In genomic region chrX:100625146-100625545, GRCm38 (mm10) we compare ENCODE assay signal across 8 mouse cellular contexts. TPM values are rescaled to one million over a fixed set of nuclear protein-coding genes. Genes with fewer than 3 reads are reported as not detected.
DNase-seq lines count a peak whose midpoint lies in the region; ATAC-seq and TF ChIP-seq lines count a peak whose summit lies in the region.

No protein-coding gene starts in this region.

- H3K9me3 ChIP-seq in heart, embryonic 11.5 days (replicated peaks; ENCODE audit: control insufficient read depth, low read length), result no peaks in the 10 kb centered on the region
- H3K9me3 ChIP-seq in ES-E14 (ENCODE audit: control insufficient read depth, insufficient read depth, low read depth, low read length), result no peaks in the 10 kb centered on the region
- H3K9me3 ChIP-seq in forebrain, embryonic 13.5 days (replicated peaks), result no peaks in the 10 kb centered on the region
- no peaks in the 10 kb centered on the region for H3K9me3 ChIP-seq in liver, embryonic 16.5 days (replicated peaks; ENCODE audit: control insufficient read depth, low read length)

- peak overlapping the region; percentile 69 for H3K4me3 ChIP-seq in heart, embryonic 11.5 days (ENCODE audit: low read depth, low read length)
- H3K4me3 ChIP-seq in ES-E14 (ENCODE audit: insufficient read depth in 1 of 2, low read depth in 1 of 2, low read length in 2 of 2, poor library complexity in 1 of 2, severe bottlenecking in 1 of 2), result peak overlapping the region; percentile 91
- H3K4me3 ChIP-seq in forebrain, embryonic 13.5 days, result peak overlapping the region; percentile 54
- peak overlapping the region; percentile 81 for H3K4me3 ChIP-seq in liver, embryonic 16.5 days (ENCODE audit: low read depth, low read length)

- no peaks in the 10 kb centered on the region; the same call in 1 of the 2 replicates for H3K36me3 ChIP-seq in heart, embryonic 11.5 days (ENCODE audit: control insufficient read depth, insufficient read depth, low read length)
- peaks cover 2% of the 10 kb centered on the region; the same call in 1 of the 2 replicates for H3K36me3 ChIP-seq in ES-E14 (ENCODE audit: control insufficient read depth, insufficient read depth, low read length, poor library complexity, severe bottlenecking)
- peaks cover 16% of the 10 kb centered on the region; the same call in 1 of the 2 replicates for H3K36me3 ChIP-seq in forebrain, embryonic 13.5 days (ENCODE audit: poor library complexity, severe bottlenecking)
- H3K36me3 ChIP-seq in liver, embryonic 16.5 days (ENCODE audit: control insufficient read depth, insufficient read depth), result peaks cover 10% of the 10 kb centered on the region

- 40% methylated on average over 7 of the region's 7 CpGs for WGBS in heart, embryonic 11.5 days (ENCODE audit: insufficient replicate concordance)
- WGBS in forebrain, embryonic 13.5 days, result 44% methylated on average over 7 of the region's 7 CpGs
- WGBS in liver, embryonic 16.5 days (ENCODE audit: insufficient replicate concordance), result 21% methylated on average over 7 of the region's 7 CpGs

- peak overlapping the region; percentile 74 for H3K9ac ChIP-seq in heart, embryonic 11.5 days (ENCODE audit: low read depth, low read length)
- peak overlapping the region; percentile 74 for H3K9ac ChIP-seq in ES-E14 (ENCODE audit: insufficient read depth, low read depth, low read length, poor library complexity, severe bottlenecking)
- peak overlapping the region; percentile 61 for H3K9ac ChIP-seq in forebrain, embryonic 13.5 days
- H3K9ac ChIP-seq in liver, embryonic 16.5 days (ENCODE audit: low read depth, low read length), result peak overlapping the region; percentile 71

- peak overlapping the region; percentile 52 for H3K4me2 ChIP-seq in heart, embryonic 11.5 days
- H3K4me2 ChIP-seq in forebrain, embryonic 13.5 days, result peak overlapping the region; percentile 69
- peak overlapping the region; percentile 56 for H3K4me2 ChIP-seq in liver, embryonic 16.5 days (ENCODE audit: low read depth, low read length)

- H3K27ac ChIP-seq in heart, embryonic 11.5 days (ENCODE audit: low read depth, low read length), result no peak overlapping the region
- no peak overlapping the region for H3K27ac ChIP-seq in ES-E14 (ENCODE audit: insufficient read depth, low read depth, low read length, poor library complexity, severe bottlenecking)
- H3K27ac ChIP-seq in forebrain, embryonic 13.5 days, result no peak overlapping the region
- no peak overlapping the region; the same call in 1 of the 2 replicates for H3K27ac ChIP-seq in liver, embryonic 16.5 days (ENCODE audit: low read length)

- ATAC-seq in heart, embryonic 11.5 days (replicated peaks; ENCODE audit: insufficient number of reproducible peaks, low FRiP score, low TSS enrichment), result no peak
- peak; percentile 4; the same call in 1 of the 2 replicates for ATAC-seq in forebrain, embryonic 13.5 days
- no peak for ATAC-seq in liver, embryonic 16.5 days (ENCODE audit: low read depth)

- H3K4me1 ChIP-seq in heart, embryonic 11.5 days (ENCODE audit: control insufficient read depth, insufficient read depth, low read length), result no peaks in the 10 kb centered on the region
- H3K4me1 ChIP-seq in ES-E14 (ENCODE audit: control insufficient read depth in 2 of 2, insufficient read depth in 2 of 2, low read length in 2 of 2, poor library complexity in 1 of 2), result no peaks in the 10 kb centered on the region; a peak in 1 of 4 replicates
- peaks cover 21% of the 10 kb centered on the region; the same call in 1 of the 2 replicates for H3K4me1 ChIP-seq in forebrain, embryonic 13.5 days
- peaks cover 7% of the 10 kb centered on the region for H3K4me1 ChIP-seq in liver, embryonic 16.5 days (ENCODE audit: control insufficient read depth, low read depth, low read length)

- peaks cover 3% of the 10 kb centered on the region; the same call in 1 of the 2 replicates for H3K27me3 ChIP-seq in heart, embryonic 11.5 days (ENCODE audit: control insufficient read depth, insufficient read depth, low read length)
- no peaks in the 10 kb centered on the region for H3K27me3 ChIP-seq in forebrain, embryonic 13.5 days
- no peaks in the 10 kb centered on the region for H3K27me3 ChIP-seq in liver, embryonic 16.5 days (ENCODE audit: control insufficient read depth, insufficient read depth, low read depth, low read length)

- in situ Hi-C loops in ES-E14 (cut with MboI; ENCODE audit: low sequenced_read_pairs in 2 of 2, unreplicated experiment in 2 of 2), result no loop called here

- no peak for DNase-seq in heart, adult 8-10 months (ENCODE audit: low spot score)
- DNase-seq in ES-E14 (ENCODE audit: low read depth, low spot score), result no peak
- DNase-seq in cerebellum, postnatal 25 days, result no peak
- no peak for DNase-seq in ovary, postnatal 10 days (ENCODE audit: low spot score)
- no peak for DNase-seq in thymus, adult 18-20 months

TF ChIP-seq in ES-E14, 5 proteins besides CTCF, POLR2A, EP300 and RAD21:
- TF ChIP-seq HCFC1 (IDR thresholded peaks at IDR 0.05; ENCODE audit: borderline replicate concordance, insufficient read depth, low read length) (no peak), CHD2 (IDR thresholded peaks at IDR 0.05; ENCODE audit: low read depth, low read length) (no peak), ZC3H11A (IDR thresholded peaks at IDR 0.05; ENCODE audit: borderline replicate concordance, low read depth, low read length) (no peak), MAFK (IDR thresholded peaks at IDR 0.05; ENCODE audit: insufficient read depth, low read depth, low read length) (no peak), ZNF384 (IDR thresholded peaks at IDR 0.05; ENCODE audit: low read depth, low read length) (no peak)

RNA-seq across cellular contexts. Expression of gene Kif4, which starts 0.4 kb away (rescaled TPM):
- 26.7 and 30.6 TPM in 2 replicates for polyA plus RNA-seq in heart, embryonic 11.5 days (2014; fragmentation: Nextera tagmentation; extraction: Ambion mirVana)
- total RNA-seq in heart, adult 8-10 months (2022), result under 1 TPM; 0.08 to 0.52 (median 0.38) TPM
- total RNA-seq in ES-E14 (2012; rRNA removed), result 24.5 and 25.4 TPM in 2 replicates
- polyA plus RNA-seq in forebrain, embryonic 13.5 days (2015; fragmentation: Nextera tagmentation; extraction: Ambion mirVana), result 29.6 and 33.2 TPM in 2 replicates
- 21.2 and 22.6 TPM in 2 replicates for polyA plus RNA-seq in liver, embryonic 16.5 days (2015; fragmentation: Nextera tagmentation; extraction: Ambion mirVana)

RNA-seq across cellular contexts. Expression of gene Pdzd11, which starts 1.2 kb away (rescaled TPM):
- polyA plus RNA-seq in heart, embryonic 11.5 days (2014; fragmentation: Nextera tagmentation; extraction: Ambion mirVana), result 89.1 and 97.3 TPM in 2 replicates
- total RNA-seq in heart, adult 8-10 months (2022), result 10 to 100 TPM; 21.5 to 26.8 (median 25.9) TPM
- total RNA-seq in ES-E14 (2012; rRNA removed), result 22.3 and 38.7 TPM in 2 replicates
- polyA plus RNA-seq in forebrain, embryonic 13.5 days (2015; fragmentation: Nextera tagmentation; extraction: Ambion mirVana), result 140 and 143 TPM in 2 replicates
- polyA plus RNA-seq in liver, embryonic 16.5 days (2015; fragmentation: Nextera tagmentation; extraction: Ambion mirVana), result 49.4 and 56.1 TPM in 2 replicates

RNA-seq across cellular contexts. Expression of gene Arr3, which starts 19.8 kb away (rescaled TPM):
- polyA plus RNA-seq in heart, embryonic 11.5 days (2014; fragmentation: Nextera tagmentation; extraction: Ambion mirVana), result 0.59 and 0.66 TPM in 2 replicates
- total RNA-seq in heart, adult 8-10 months (2022), result not detected
- not detected in 2 replicates for total RNA-seq in ES-E14 (2012; rRNA removed)
- not detected in 2 replicates for polyA plus RNA-seq in forebrain, embryonic 13.5 days (2015; fragmentation: Nextera tagmentation; extraction: Ambion mirVana)
- polyA plus RNA-seq in liver, embryonic 16.5 days (2015; fragmentation: Nextera tagmentation; extraction: Ambion mirVana), result not detected in 2 replicates

RNA-seq across cellular contexts. Expression of gene P2ry4, which starts 30.5 kb away (rescaled TPM):
- polyA plus RNA-seq in heart, embryonic 11.5 days (2014; fragmentation: Nextera tagmentation; extraction: Ambion mirVana), result not detected in 2 replicates
- total RNA-seq in heart, adult 8-10 months (2022), result not detected
- total RNA-seq in ES-E14 (2012; rRNA removed), result 0.05 TPM in 1 of 2 replicates, not detected in the other
- 0.06 TPM in 1 of 2 replicates, not detected in the other for polyA plus RNA-seq in forebrain, embryonic 13.5 days (2015; fragmentation: Nextera tagmentation; extraction: Ambion mirVana)
- polyA plus RNA-seq in liver, embryonic 16.5 days (2015; fragmentation: Nextera tagmentation; extraction: Ambion mirVana), result 0.74 TPM in 2 replicates

RNA-seq across cellular contexts. Expression of gene Awat1, which starts 53.1 kb away (rescaled TPM):
- not detected in 2 replicates for polyA plus RNA-seq in heart, embryonic 11.5 days (2014; fragmentation: Nextera tagmentation; extraction: Ambion mirVana)
- not detected for total RNA-seq in heart, adult 8-10 months (2022)
- total RNA-seq in ES-E14 (2012; rRNA removed), result not detected in 2 replicates
- polyA plus RNA-seq in forebrain, embryonic 13.5 days (2015; fragmentation: Nextera tagmentation; extraction: Ambion mirVana), result not detected in 2 replicates
- not detected in 2 replicates for polyA plus RNA-seq in liver, embryonic 16.5 days (2015; fragmentation: Nextera tagmentation; extraction: Ambion mirVana)
